Comparison of ENCODE assay signal across 8 mouse cellular contexts in genomic region chr6:88123858-88124261, GRCm38 (mm10). TPM values are rescaled to one million over a fixed set of nuclear protein-coding genes. Genes with fewer than 3 reads are reported as not detected.
A peak's percentile ranks its signal among the peaks of the same experiment; 100 is the strongest.
DNase-seq lines count a peak whose midpoint lies in the region; ATAC-seq and TF ChIP-seq lines count a peak whose summit lies in the region.

No protein-coding gene starts in this region.

- 0 out of 2 replicates have a peak, but pooled peaks have one; percentile 25 for ATAC-seq in erythroid progenitor cell, adult 5-6 weeks (replicated peaks; ENCODE audit: low FRiP score, poor library complexity, severe bottlenecking)

- intact Hi-C loops in heart, postnatal 25 days (cut with DNase I): loop anchor here (2.0 to 5.0 kb wide), 4 partner anchors 65 to 373 kb away; no protein-coding TSS in a partner anchor

- no peak overlapping the region for H3K27ac ChIP-seq in layer of hippocampus, adult 2 months

- peak; percentile 28 for DNase-seq in 3134 (ENCODE audit: extremely low read depth, insufficient read length, low spot score)
- DNase-seq in Muller cell, postnatal 12 days (ENCODE audit: inconsistent ontology term): peak; percentile 68
- DNase-seq in heart, postnatal 25 days (ENCODE audit: low spot score): peak; percentile 45
- DNase-seq in layer of hippocampus, adult 2 months (ENCODE audit: low spot score in 2 of 2): peak; percentile 46 to 59
- peak; percentile 77 for DNase-seq in lung, postnatal 14 days
- peak; percentile 40 for DNase-seq in right cerebral cortex, postnatal 4 days
- no peak for DNase-seq in thymus, postnatal 0 days (ENCODE audit: low spot score)

- no peak overlapping the region for H3K4me3 ChIP-seq in layer of hippocampus, adult 2 months

- peak; percentile 70 for TF ChIP-seq CTCF in layer of hippocampus, adult 2 months (conservative IDR thresholded peaks at IDR 0.05)

RNA-seq across cellular contexts. Expression of gene Rpn1, which starts 39.6 kb away (rescaled TPM):
- 27.8 and 41.9 TPM in 2 replicates for total RNA-seq in erythroid progenitor cell, adult 5-6 weeks (2015; ENCODE audit: low replicate concordance)
- total RNA-seq in erythroid progenitor cell, adult 5-6 weeks (2017; ENCODE audit: low replicate concordance): 31.4 and 37.1 TPM in 2 replicates
- 100 to 1,000 TPM in 1 of 2 experiments, 10 to 100 TPM in 1; 95.7 to 115 TPM for total RNA-seq in heart, postnatal 25 days (2021)
- total RNA-seq in layer of hippocampus, adult 2 months (2021): 100 to 1,000 TPM; 163 to 174 TPM
- polyA plus RNA-seq in thymus, postnatal 0 days (2015; fragmentation: Nextera tagmentation; extraction: Ambion mirVana): 177 and 200 TPM in 2 replicates
